Mouse (Mus musculus) brain, embryonic 18.5 days (tissue): ENCODE measurements around the gene Slc44a3.

ENCODE experiments used
- DNase-seq: peaks from one replicate; pipeline ENCODE4 v3.0.0-alpha.2; 2012; ENCODE audit warnings: low read depth, low spot score

Gene Slc44a3

DNA sequence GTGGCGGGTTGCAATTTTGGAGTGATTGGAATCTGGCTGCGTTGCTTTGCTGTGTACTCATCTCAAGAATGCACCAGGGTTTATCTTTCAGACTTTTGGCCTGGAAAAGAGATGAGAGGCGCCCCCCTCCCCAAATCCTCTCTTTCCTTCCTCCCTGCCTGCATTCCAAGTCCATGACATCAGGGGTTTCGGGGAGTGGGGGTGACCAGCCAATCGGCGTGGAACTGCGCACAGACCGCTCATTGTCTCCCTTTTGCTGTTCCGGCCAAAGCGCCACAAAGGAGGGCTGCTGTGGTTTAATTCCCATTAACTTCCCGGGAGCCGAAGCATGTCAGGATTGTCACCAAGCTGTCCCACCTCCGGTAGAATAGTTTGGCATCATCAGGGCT, 104.7 kb downstream of the Slc44a3 start:
- DNase-seq, result peak; percentile 64

- peak; percentile 30 for DNase-seq
Observed at GRCm38 (mm10) chr3:121426621-121427519, 105.3 kb downstream of the Slc44a3 start.

- peak; percentile 82 for DNase-seq
Observed at GRCm38 (mm10) chr3:121425861-121426620, 106.2 kb downstream of the Slc44a3 start, which contains the start of gene Cnn3. Gene Cnn3, plus strand, starts transcription at chr3:121426497.

- DNase-seq, result no peak
Observed at GRCm38 (mm10) chr3:121422405-121422804, 109.8 kb downstream of the Slc44a3 start.

GRCm38 (mm10) chr3:121418850-121419435, 113.3 kb downstream of the Slc44a3 start:
- DNase-seq, result no peak

GRCm38 (mm10) chr3:121418251-121418601, 114.0 kb downstream of the Slc44a3 start:
- DNase-seq, result no peak

DNA sequence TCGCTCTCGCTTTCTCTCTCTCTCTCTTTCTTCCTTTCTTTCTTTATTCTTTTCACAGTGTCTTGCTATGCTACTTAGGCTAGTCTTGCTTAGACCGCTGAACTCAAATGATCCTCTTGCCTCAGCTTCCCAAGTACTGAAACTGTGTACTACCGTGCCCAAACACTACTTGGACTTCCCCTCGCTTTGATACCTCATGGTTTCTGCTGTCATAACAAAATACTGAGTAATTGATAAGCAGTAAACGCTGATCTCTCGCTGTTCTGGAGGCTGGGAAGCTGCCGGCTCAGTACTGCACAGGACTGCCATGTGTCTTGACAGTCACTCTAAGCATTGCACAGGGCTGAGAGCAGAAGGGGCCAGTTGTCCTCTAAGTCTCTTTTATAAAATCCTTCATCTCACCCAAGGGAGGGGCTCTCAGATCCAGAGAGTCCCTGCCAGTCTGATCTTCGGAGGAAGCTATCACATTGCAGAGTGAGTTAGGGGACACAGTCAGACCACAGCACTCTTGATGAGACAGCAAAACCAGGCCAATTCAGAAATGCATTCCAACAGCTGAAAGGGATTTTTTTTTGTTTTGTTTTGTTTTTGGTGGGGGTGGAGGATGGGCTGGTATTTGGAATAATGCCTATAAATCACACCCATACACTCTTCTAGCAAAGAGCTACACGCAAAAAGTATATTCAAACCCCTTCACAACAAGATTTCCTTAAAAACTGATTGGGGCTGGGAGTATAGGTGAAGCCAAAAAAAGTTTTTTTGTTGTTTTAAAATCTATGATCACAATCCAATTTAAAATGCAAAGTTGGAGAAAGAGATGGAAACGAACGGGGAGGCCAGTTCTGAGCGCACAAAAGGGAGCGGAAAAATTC, 114.6 kb downstream of the Slc44a3 start:
- DNase-seq, result no peak

GRCm38 (mm10) chr3:121416171-121417154, 115.7 kb downstream of the Slc44a3 start:
- no peak for DNase-seq

GRCm38 (mm10) chr3:121411450-121411849, 120.8 kb downstream of the Slc44a3 start:
- DNase-seq, result no peak
